9 mouse cellular contexts compared by ENCODE assay signal in the genomic region with DNA sequence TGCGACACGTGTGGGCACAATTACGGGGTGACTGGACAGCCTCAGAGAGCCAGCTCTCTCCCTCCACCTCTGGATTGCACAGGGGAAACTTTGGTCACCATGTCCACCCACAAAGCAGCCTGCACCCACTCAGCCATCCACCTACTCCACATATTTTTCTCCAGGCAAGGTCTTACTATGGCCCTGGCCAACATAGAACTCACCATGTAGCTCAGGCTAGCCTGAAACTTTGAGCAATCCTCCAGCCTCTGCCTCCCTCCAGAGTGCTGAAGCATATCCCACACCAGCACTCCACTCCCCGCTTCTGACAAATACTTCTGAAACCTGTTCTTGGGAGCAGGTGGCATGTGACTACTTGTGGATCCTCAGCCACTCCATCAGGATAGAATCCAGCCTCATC. TPM values are rescaled to one million over a fixed set of nuclear protein-coding genes. Genes with fewer than 3 reads are reported as not detected.
DNase-seq lines count a peak whose midpoint lies in the region; ATAC-seq lines count a peak whose summit lies in the region.
"Had no signal": no experiment of that assay in that cellular context is flagged by ENCODE, and none has a peak within 500 bp of the region (broad histone marks: within the 10 kb centered on the region; RNA-seq: fewer than 3 reads in every experiment).

No protein-coding gene starts in this region.

- H3K9ac ChIP-seq in lung, embryonic 16.5 days (ENCODE audit: low read length) = peak overlapping the region; percentile 98; the same call in 1 of the 2 replicates
- H3K9ac ChIP-seq in forebrain, embryonic 11.5 days (ENCODE audit: low read length) = peak overlapping the region; percentile 17; the same call in 1 of the 2 replicates
- no peak overlapping the region for H3K9ac ChIP-seq in limb, embryonic 11.5 days (ENCODE audit: low read length)
- 0 out of 2 replicates have a peak overlapping the region, but pooled peaks have one; percentile 88 for H3K9ac ChIP-seq in stomach, embryonic 14.5 days (replicated peaks; ENCODE audit: low read depth, low read length)

- WGBS in lung, embryonic 16.5 days = 44% methylated on average over 4 of the region's 4 CpGs
- 72% methylated on average over 4 of the region's 4 CpGs for WGBS in forebrain, embryonic 11.5 days
- WGBS in limb, embryonic 11.5 days = 70% methylated on average over 4 of the region's 4 CpGs
- 66% methylated on average over 4 of the region's 4 CpGs for WGBS in stomach, embryonic 14.5 days

- DNase-seq in lung, adult 18-20 months = no peak
- no peak for DNase-seq in forebrain, embryonic 11.5 days (ENCODE audit: low spot score)
- DNase-seq in limb, embryonic 11.5 days (ENCODE audit: low spot score) = no peak
- no peak for DNase-seq in gastrocnemius, adult 18-20 months (ENCODE audit: low spot score)
- DNase-seq in cerebellum, postnatal 36 days = no peak
- no peak for DNase-seq in urinary bladder, postnatal 10 days (ENCODE audit: low spot score)
- DNase-seq: adrenal gland, postnatal 25 days had no signal

- H3K27ac ChIP-seq in lung, embryonic 16.5 days (ENCODE audit: low read length) = no peak overlapping the region
- H3K27ac ChIP-seq in forebrain, embryonic 11.5 days (ENCODE audit: low read depth, low read length) = no peak overlapping the region
- no peak overlapping the region for H3K27ac ChIP-seq in limb, embryonic 11.5 days (replicated peaks; ENCODE audit: low read depth, low read length)
- H3K27ac ChIP-seq in stomach, embryonic 14.5 days (ENCODE audit: low read length) = no peak overlapping the region

- H3K27me3 ChIP-seq in lung, embryonic 16.5 days (ENCODE audit: control insufficient read depth, insufficient read depth, low read depth, low read length) = no peaks in the 10 kb centered on the region
- H3K27me3 ChIP-seq in forebrain, embryonic 11.5 days (ENCODE audit: control insufficient read depth, insufficient read depth, low read length) = no peaks in the 10 kb centered on the region
- H3K27me3 ChIP-seq in limb, embryonic 11.5 days (ENCODE audit: control insufficient read depth, insufficient read depth, low read length) = no peaks in the 10 kb centered on the region
- no peaks in the 10 kb centered on the region for H3K27me3 ChIP-seq in stomach, embryonic 14.5 days (ENCODE audit: control insufficient read depth, insufficient read depth, low read length)

- H3K36me3 ChIP-seq in lung, embryonic 16.5 days (ENCODE audit: control insufficient read depth, insufficient read depth, low read length) = no peaks in the 10 kb centered on the region
- peaks cover 3% of the 10 kb centered on the region; the same call in 1 of the 2 replicates for H3K36me3 ChIP-seq in forebrain, embryonic 11.5 days (ENCODE audit: control insufficient read depth, insufficient read depth, low read length)
- H3K36me3 ChIP-seq in limb, embryonic 11.5 days (ENCODE audit: control insufficient read depth, insufficient read depth, low read length) = no peaks in the 10 kb centered on the region
- no peaks in the 10 kb centered on the region for H3K36me3 ChIP-seq in stomach, embryonic 14.5 days (ENCODE audit: control insufficient read depth, insufficient read depth, low read length)

- H3K4me2 ChIP-seq in lung, embryonic 16.5 days (ENCODE audit: low read depth, low read length) = peak overlapping the region; percentile 90
- peak overlapping the region; percentile 70 for H3K4me2 ChIP-seq in forebrain, embryonic 11.5 days (ENCODE audit: low read depth, low read length, severe bottlenecking)
- peak overlapping the region; percentile 66 for H3K4me2 ChIP-seq in limb, embryonic 11.5 days (ENCODE audit: low read depth, severe bottlenecking)
- H3K4me2 ChIP-seq in stomach, embryonic 14.5 days (replicated peaks; ENCODE audit: low read depth, low read length) = peak overlapping the region; percentile 91

- ATAC-seq in lung, embryonic 16.5 days (ENCODE audit: low read depth) = no peak
- no peak for ATAC-seq in forebrain, embryonic 11.5 days (replicated peaks; ENCODE audit: low FRiP score)
- ATAC-seq in limb, embryonic 11.5 days (ENCODE audit: insufficient number of reproducible peaks, low FRiP score, low TSS enrichment, low read depth) = no peak
- ATAC-seq in stomach, embryonic 14.5 days (ENCODE audit: insufficient number of reproducible peaks, insufficient read depth, low FRiP score, low read depth) = no peak

- H3K9me3 ChIP-seq in lung, embryonic 16.5 days (ENCODE audit: control insufficient read depth, low read length) = no peaks in the 10 kb centered on the region
- no peaks in the 10 kb centered on the region for H3K9me3 ChIP-seq in forebrain, embryonic 11.5 days (ENCODE audit: control insufficient read depth, low read length)
- no peaks in the 10 kb centered on the region for H3K9me3 ChIP-seq in limb, embryonic 11.5 days (ENCODE audit: control insufficient read depth, low read length)
- H3K9me3 ChIP-seq in stomach, embryonic 14.5 days (ENCODE audit: control insufficient read depth, low read depth, low read length) = no peaks in the 10 kb centered on the region

- peak overlapping the region; percentile 95 for H3K4me3 ChIP-seq in lung, embryonic 16.5 days (ENCODE audit: low read length)
- H3K4me3 ChIP-seq in forebrain, embryonic 11.5 days (ENCODE audit: low read depth, low read length) = peak overlapping the region; percentile 84
- peak overlapping the region; percentile 76; the same call in 1 of the 2 replicates for H3K4me3 ChIP-seq in limb, embryonic 11.5 days (ENCODE audit: low read depth, low read length)
- H3K4me3 ChIP-seq in stomach, embryonic 14.5 days (ENCODE audit: low read depth, low read length) = peak overlapping the region; percentile 73; the same call in 1 of the 2 replicates

- H3K4me1 ChIP-seq in lung, embryonic 16.5 days (replicated peaks; ENCODE audit: control insufficient read depth, insufficient read depth, low read length) = peaks cover 31% of the 10 kb centered on the region
- H3K4me1 ChIP-seq in forebrain, embryonic 11.5 days (replicated peaks; ENCODE audit: control insufficient read depth, insufficient read depth, low read length) = peaks cover 2% of the 10 kb centered on the region; the same call in 1 of the 2 replicates
- H3K4me1 ChIP-seq in limb, embryonic 11.5 days (ENCODE audit: control insufficient read depth, insufficient read depth, low read length) = peaks cover 12% of the 10 kb centered on the region
- H3K4me1 ChIP-seq in stomach, embryonic 14.5 days (ENCODE audit: control insufficient read depth, insufficient read depth, low read length) = peaks cover 18% of the 10 kb centered on the region

RNA-seq across cellular contexts. Expression of gene Abhd17c, which starts 1.9 kb away (rescaled TPM):
- 9.4 and 9.8 TPM in 2 replicates for polyA plus RNA-seq in lung, embryonic 16.5 days (2015; fragmentation: Nextera tagmentation; extraction: Ambion mirVana)
- polyA plus RNA-seq in forebrain, embryonic 11.5 days (2014; fragmentation: Nextera tagmentation; extraction: Ambion mirVana) = 71.3 and 77.7 TPM in 2 replicates
- polyA plus RNA-seq in limb, embryonic 11.5 days (2014; fragmentation: Nextera tagmentation; extraction: Ambion mirVana) = 51.8 and 57.1 TPM in 2 replicates
- polyA plus RNA-seq in stomach, embryonic 14.5 days (2014; fragmentation: Nextera tagmentation; extraction: Ambion mirVana) = 13.5 and 14.3 TPM in 2 replicates
- total RNA-seq in gastrocnemius, adult 18-20 months (2021) = 1 to 10 TPM; 7.8 to 8.5 TPM
